19 mouse cellular contexts compared by ENCODE assay signal in genomic region chr1:61934760-61935159, GRCm38 (mm10).
"Had no signal": no experiment of that assay in that cellular context is flagged by ENCODE, and none has a peak within 500 bp of the region (broad histone marks: within the 10 kb centered on the region; RNA-seq: fewer than 3 reads in every experiment).

No protein-coding gene starts in this region.

- DNase-seq: kidney, adult 8-10 months; kidney, postnatal 14 days; layer of hippocampus, adult 9-11 months; lung, adult 18-20 months; lung, postnatal 10 days; lung, postnatal 36 days; midbrain, embryonic 14.5 days; right cerebral cortex, postnatal 14 days; right cerebral cortex, postnatal 4 days; spleen, adult 18-20 months; thymus, postnatal 25 days had no signal

- H3K27me3 ChIP-seq: lung, embryonic 15.5 days; megakaryocyte, embryonic 14.5 days; stomach, embryonic 15.5 days had no signal

- H3K4me3 ChIP-seq: layer of hippocampus, adult 2 months; lung, embryonic 15.5 days; megakaryocyte, embryonic 14.5 days; stomach, embryonic 15.5 days had no signal

- H3K27ac ChIP-seq: layer of hippocampus, adult 2 months; liver, embryonic 14.5 days; lung, embryonic 15.5 days; stomach, embryonic 15.5 days had no signal

- H3K9ac ChIP-seq: liver, embryonic 14.5 days; lung, embryonic 15.5 days; stomach, embryonic 15.5 days had no signal

- H3K4me2 ChIP-seq: liver, embryonic 11.5 days; lung, embryonic 15.5 days; midbrain, embryonic 11.5 days; stomach, embryonic 15.5 days had no signal

- H3K4me1 ChIP-seq: lung, embryonic 15.5 days; stomach, embryonic 15.5 days had no signal

- H3K36me3 ChIP-seq: lung, embryonic 15.5 days; stomach, embryonic 15.5 days had no signal

- H3K9me3 ChIP-seq: lung, embryonic 15.5 days; megakaryocyte, embryonic 14.5 days; stomach, embryonic 15.5 days had no signal

- ATAC-seq: intestine, postnatal 0 days had no signal
